Mouse (Mus musculus) myocyte (in vitro differentiated cells): ENCODE results near the gene Hps1.

Experiments
- MAX ChIP-seq: IDR thresholded peaks from one replicate; pipeline ENCODE4 v1.6.1; 2011; ENCODE audit warnings: low read depth, mild to moderate bottlenecking, control low read depth
- POLR2A ChIP-seq: IDR thresholded peaks from one replicate; pipeline ENCODE4 v1.6.1; 2011; ENCODE audit warnings: low read depth, mild to moderate bottlenecking, control low read depth, moderate library complexity; ENCODE audit not compliant: insufficient read length
- SRF ChIP-seq: IDR thresholded peaks from one replicate; pipeline ENCODE4 v1.6.1; 2011; ENCODE audit warnings: low read depth; ENCODE audit not compliant: control insufficient read depth, insufficient read length
- TCF12 ChIP-seq: IDR thresholded peaks from one replicate; pipeline ENCODE4 v1.6.1; 2011; ENCODE audit warnings: mild to moderate bottlenecking, control low read depth; ENCODE audit not compliant: poor library complexity, insufficient read depth, severe bottlenecking

- TF ChIP-seq MAX (no peak), POLR2A (no peak), TCF12 (no peak), SRF (no peak)
Observed at GRCm38 (mm10) chr19:42770141-42770872, 9.5 kb downstream of the Hps1 start.
